Mouse (Mus musculus) liver, embryonic 14.5 days (tissue): ENCODE measurements at regions not wholly inside any gene's neighbourhood (a gene's known extent, or its start where the extent isn't known, plus 50 kb on each side); places are given as distances from the start of the nearest gene placed in this dataset.

Experiments used
- CTCF ChIP-seq: IDR thresholded peaks from 2 replicates; pipeline ENCODE4 v1.5.1; 2016; ENCODE audit warnings: antibody characterized with exemption, low read depth, control low read depth
- EP300 ChIP-seq: IDR thresholded peaks from 2 replicates; pipeline ENCODE4 v1.6.1; 2016; ENCODE audit warnings: antibody characterized with exemption, low read depth

GRCm38 (mm10) chr6:6371444-6372093 is 154.6 kb upstream of the Slc25a13 start:
- TF ChIP-seq CTCF (no peak), EP300 (no peak)
